Mouse (Mus musculus): ENCODE data around the gene Fam78a. TPM values are rescaled to one million over a fixed set of nuclear protein-coding genes. Genes with fewer than 3 reads are reported as not detected.

Gene Fam78a
- total RNA-seq (2023): 5.7 and 8.0 TPM in 2 replicates

GRCm38 (mm10) chr2:32084111-32084871, at the start of gene Fam78a:
Fam78a (minus strand) TSS chr2:32084857.

GRCm38 (mm10) chr2:32095351-32096121, 10.9 kb upstream of the Fam78a start, which contains the start of gene Plpp7:
Plpp7 (plus strand) TSS chr2:32095528.

Other genes with a start within 250 kb of the Fam78a start
- not detected in 2 replicates for gene Fibcd1, start 238.9 kb downstream of the Fam78a start, total RNA-seq (2023)
- not detected in 2 replicates for gene Lamc3, start 197.6 kb downstream of the Fam78a start, total RNA-seq (2023)
- not detected in 2 replicates for gene Aif1l, start 134.7 kb downstream of the Fam78a start, total RNA-seq (2023)
- gene Nup214, start 110.4 kb downstream of the Fam78a start, total RNA-seq (2023): 65.4 and 87.7 TPM in 2 replicates
- gene Plpp7, start 10.7 kb upstream of the Fam78a start, total RNA-seq (2023): not detected in 2 replicates
- 29.1 and 36.1 TPM in 2 replicates for gene Prrc2b, start 66.2 kb upstream of the Fam78a start, total RNA-seq (2023)
- gene Pomt1, start 151.7 kb upstream of the Fam78a start, total RNA-seq (2023): 9.8 and 12.6 TPM in 2 replicates
- 48.5 and 53.5 TPM in 2 replicates for gene Uck1, start 175.3 kb upstream of the Fam78a start, total RNA-seq (2023)
- gene Golga2, start 202.5 kb upstream of the Fam78a start, total RNA-seq (2023): 60.7 and 79.4 TPM in 2 replicates
- 69.7 and 71.0 TPM in 2 replicates for gene Swi5, start 203.2 kb upstream of the Fam78a start, total RNA-seq (2023)

Measured in neutrophil, adult 65 days (primary cell).